Mouse (Mus musculus) neural tube, embryonic 11.5 days (tissue): Measurements from ENCODE around the gene Dach1. TPM values are rescaled to one million over a fixed set of nuclear protein-coding genes. Genes with fewer than 3 reads are reported as not detected.

ENCODE experiments used
- ATAC-seq: fragments of 200-750 bp; cut with Nextera tagmentation; 2 replicates; pipeline ENCODE4 v1.8.0; 2017; ENCODE audit warnings: moderate number of reproducible peaks, mild to moderate bottlenecking, moderate TSS enrichment, moderate library complexity; ENCODE audit not compliant: insufficient read depth, low FRiP score, low TSS enrichment
- DNase-seq: peaks from one replicate; pipeline ENCODE4 v3.0.0-alpha.2; 2015; ENCODE audit warnings: low spot score
- H3K27ac ChIP-seq: fragments of 300-500 bp; sonication (generic); 2 replicates; pipeline ENCODE4 v1.5.1; 2014; ENCODE audit warnings: low read depth, mild to moderate bottlenecking, low read length
- H3K27me3 ChIP-seq: fragments of 300-500 bp; sonication (generic); 2 replicates; pipeline ENCODE4 v1.6.1; 2014; ENCODE audit warnings: mild to moderate bottlenecking, low read length, mixed read lengths; ENCODE audit not compliant: control insufficient read depth, insufficient read depth
- H3K36me3 ChIP-seq: fragments of 300-500 bp; sonication (generic); 2 replicates; pipeline ENCODE4 v1.6.1; 2014; ENCODE audit warnings: mild to moderate bottlenecking, low read length, moderate library complexity, mixed read lengths; ENCODE audit not compliant: control insufficient read depth, insufficient read depth
- H3K4me1 ChIP-seq: fragments of 300-500 bp; sonication (generic); 2 replicates; pipeline ENCODE4 v1.6.1; 2014; ENCODE audit warnings: low read length, mixed read lengths; ENCODE audit not compliant: control insufficient read depth, insufficient read depth
- H3K4me2 ChIP-seq: fragments of 300-500 bp; sonication (generic); 2 replicates; pipeline ENCODE4 v1.6.1; 2014; ENCODE audit warnings: low read depth, mild to moderate bottlenecking, moderate library complexity
- H3K4me3 ChIP-seq: fragments of 300-500 bp; sonication (generic); 2 replicates; pipeline ENCODE4 v1.5.1; 2014; ENCODE audit warnings: low read depth, low read length
- H3K9ac ChIP-seq: fragments of 300-500 bp; sonication (generic); 2 replicates; pipeline ENCODE4 v1.6.1; 2014; ENCODE audit warnings: mild to moderate bottlenecking, low read length
- H3K9me3 ChIP-seq: fragments of 300-500 bp; sonication (generic); 2 replicates; pipeline ENCODE4 v1.6.1; 2016; ENCODE audit warnings: low read length; ENCODE audit not compliant: control insufficient read depth
- WGBS: fragments of 180-500 bp; shearing (Covaris S2); extraction: QIAGEN DNeasy Blood & Tissue Kit; methylation state at CpG from one replicate; pipeline ENCODE4 v1.1.7; 2014; 5-methylcytosine and 5-hydroxymethylcytosine counted together
- polyA plus RNA-seq: library from polyadenylated mRNA; unstranded; fragments of >200 nt; fragmentation: Nextera tagmentation; extraction: Ambion mirVana; gene quantifications from 2 replicates; pipeline ENCODE4 v1.2.1, GENCODE M21; 2014

Dach1 gene
- polyA plus RNA-seq, 1 experiment from 2014 or later: 21.8 TPM

GRCm38 (mm10) chr14:98072647-98073420, 96.7 kb downstream of the Dach1 start:
- H3K4me3 ChIP-seq: no peak overlapping the region

GRCm38 (mm10) chr14:98071877-98072276, 97.7 kb downstream of the Dach1 start:
- no peak overlapping the region for H3K9ac ChIP-seq
- WGBS: 8% methylated on average over 4 of the region's 4 CpGs
- H3K4me1 ChIP-seq: peaks cover 30% of the 10 kb centered on the region
- DNase-seq (no peak), ATAC-seq (peak; percentile 45; the same call in 1 of the 2 replicates)
- no peak overlapping the region for H3K4me2 ChIP-seq
- H3K36me3 ChIP-seq: no peaks in the 10 kb centered on the region
- H3K4me3 ChIP-seq: no peak overlapping the region
- no peak overlapping the region for H3K27ac ChIP-seq
- no peaks in the 10 kb centered on the region for H3K9me3 ChIP-seq
- H3K27me3 ChIP-seq: no peaks in the 10 kb centered on the region

More at GRCm38 (mm10) chr14:98072647-98073420, 96.7 kb downstream of the Dach1 start:
- Histone ChIP-seq H3K36me3 (no peaks in the 10 kb centered on the region), H3K27ac (peak overlapping the region; percentile 40; the same call in 1 of the 2 replicates), H3K4me2 (peak overlapping the region; percentile 24), H3K4me1 (peaks cover 27% of the 10 kb centered on the region), H3K27me3 (no peaks in the 10 kb centered on the region), H3K9me3 (no peaks in the 10 kb centered on the region), H3K9ac (no peak overlapping the region)
- 21% methylated on average over 11 of the region's 11 CpGs for WGBS
- ATAC-seq (peak; percentile 66), DNase-seq (peak; percentile 40)

GRCm38 (mm10) chr14:98067273-98067905, 102.2 kb downstream of the Dach1 start:
- H3K9ac ChIP-seq: no peak overlapping the region
- DNase-seq: no peak
- H3K4me3 ChIP-seq: no peak overlapping the region
- 80% methylated on average over 4 of the region's 4 CpGs for WGBS
- H3K9me3 ChIP-seq: no peaks in the 10 kb centered on the region
- H3K27me3 ChIP-seq: no peaks in the 10 kb centered on the region
- H3K36me3 ChIP-seq: no peaks in the 10 kb centered on the region
- no peak for ATAC-seq
- no peak overlapping the region for H3K27ac ChIP-seq
- peaks cover 23% of the 10 kb centered on the region for H3K4me1 ChIP-seq
- H3K4me2 ChIP-seq: no peak overlapping the region

DNA sequence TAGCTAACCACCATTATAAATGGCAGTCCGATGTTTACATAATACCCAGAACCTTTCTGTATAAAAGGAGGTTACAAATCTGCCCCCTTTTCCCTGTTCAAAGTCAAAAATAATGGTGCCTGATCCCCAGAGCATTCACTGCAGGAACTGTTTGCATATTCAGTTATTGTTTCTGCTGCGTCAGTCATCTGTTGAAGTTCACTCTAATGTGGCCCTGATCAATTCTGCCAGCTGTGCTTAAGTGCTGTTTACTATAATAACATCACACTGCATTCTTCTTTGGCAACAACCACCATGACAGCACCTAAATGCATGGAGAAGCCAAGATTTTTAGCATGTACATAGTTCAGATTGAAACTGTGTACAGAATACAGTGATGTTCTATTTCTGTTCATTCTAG, 105.4 kb downstream of the Dach1 start:
- no peak for ATAC-seq
- 34% methylated on average over 2 of the region's 2 CpGs for WGBS

DNA sequence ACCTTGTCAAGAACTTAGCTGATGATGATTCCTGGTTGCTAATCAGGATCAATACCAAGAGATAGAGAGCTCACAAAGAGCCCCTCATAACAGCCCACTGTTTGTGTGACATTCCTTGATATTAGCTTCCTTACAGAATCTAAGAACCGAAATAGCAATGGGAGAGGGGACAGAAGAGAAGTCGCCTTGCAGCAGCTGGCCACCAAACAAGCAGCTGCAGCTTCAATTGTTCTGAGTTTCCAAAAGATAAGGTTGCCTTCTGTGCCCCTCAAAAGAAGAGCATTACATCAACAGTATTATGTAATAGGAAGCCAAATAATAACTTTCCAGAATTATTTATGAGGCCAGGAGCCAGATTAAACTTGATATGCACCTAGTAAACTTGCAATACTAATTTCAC, 120.2 kb downstream of the Dach1 start:
- Histone ChIP-seq H3K27ac (no peak overlapping the region), H3K4me2 (no peak overlapping the region), H3K4me3 (no peak overlapping the region), H3K9me3 (no peaks in the 10 kb centered on the region), H3K36me3 (no peaks in the 10 kb centered on the region), H3K9ac (no peak overlapping the region), H3K27me3 (no peaks in the 10 kb centered on the region), H3K4me1 (peaks cover 5% of the 10 kb centered on the region; the same call in 1 of the 2 replicates)
- ATAC-seq (no peak), DNase-seq (no peak)
- 32% methylated on average over 2 of the region's 2 CpGs for WGBS

More for the DNA sequence above, 105.4 kb downstream of the Dach1 start:
- Histone ChIP-seq H3K27me3 (no peaks in the 10 kb centered on the region), H3K36me3 (no peaks in the 10 kb centered on the region), H3K27ac (no peak overlapping the region), H3K9ac (no peak overlapping the region), H3K9me3 (no peaks in the 10 kb centered on the region), H3K4me2 (no peak overlapping the region), H3K4me1 (peaks cover 10% of the 10 kb centered on the region; the same call in 1 of the 2 replicates), H3K4me3 (no peak overlapping the region)
- no peak for DNase-seq

DNA sequence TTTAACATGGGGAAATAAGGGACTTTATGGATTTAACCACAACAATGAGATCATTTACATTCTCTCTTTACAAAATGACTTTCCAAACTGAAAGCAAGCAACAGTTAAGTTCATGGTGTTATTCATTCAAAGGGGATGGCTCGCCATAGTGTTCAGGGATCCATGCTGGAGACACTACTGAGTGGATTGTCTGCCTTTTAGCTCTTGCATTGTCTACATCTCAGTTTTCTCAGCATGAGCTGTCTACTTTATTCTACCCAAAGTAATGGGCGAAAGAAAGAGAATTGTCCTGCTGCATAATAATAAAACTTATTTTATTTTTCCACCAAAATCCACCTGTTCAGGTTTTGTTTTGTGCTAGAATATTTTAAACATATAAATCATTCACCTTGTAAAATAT, 121.2 kb downstream of the Dach1 start:
- Histone ChIP-seq H3K4me1 (peaks cover 5% of the 10 kb centered on the region; the same call in 1 of the 2 replicates), H3K4me3 (no peak overlapping the region), H3K27ac (no peak overlapping the region), H3K27me3 (no peaks in the 10 kb centered on the region), H3K9ac (no peak overlapping the region), H3K4me2 (no peak overlapping the region), H3K9me3 (no peaks in the 10 kb centered on the region), H3K36me3 (no peaks in the 10 kb centered on the region)
- ATAC-seq (peak; percentile 79), DNase-seq (no peak)
- 44% methylated on average over 2 of the region's 2 CpGs for WGBS

GRCm38 (mm10) chr14:98047670-98048069, 121.9 kb downstream of the Dach1 start:
- no peak for ATAC-seq
- Histone ChIP-seq H3K4me3 (no peak overlapping the region), H3K36me3 (no peaks in the 10 kb centered on the region), H3K9me3 (no peaks in the 10 kb centered on the region), H3K4me2 (no peak overlapping the region), H3K27ac (no peak overlapping the region), H3K4me1 (peaks cover 5% of the 10 kb centered on the region; the same call in 1 of the 2 replicates), H3K9ac (no peak overlapping the region), H3K27me3 (no peaks in the 10 kb centered on the region)
- WGBS: 66% methylated on average over 3 of the region's 3 CpGs
- no peak for DNase-seq

- Histone ChIP-seq H3K9ac (no peak overlapping the region), H3K9me3 (no peaks in the 10 kb centered on the region), H3K4me2 (no peak overlapping the region), H3K4me3 (no peak overlapping the region), H3K27ac (no peak overlapping the region), H3K4me1 (peaks cover 5% of the 10 kb centered on the region; the same call in 1 of the 2 replicates), H3K27me3 (no peaks in the 10 kb centered on the region), H3K36me3 (no peaks in the 10 kb centered on the region)
- peak; percentile 17; the same call in 1 of the 2 replicates for ATAC-seq
- DNase-seq: no peak
Observed at GRCm38 (mm10) chr14:98046960-98047359, 122.6 kb downstream of the Dach1 start.
